Mouse (Mus musculus): ENCODE results near the gene Chchd1. TPM values are rescaled to one million over a fixed set of nuclear protein-coding genes. Genes with fewer than 3 reads are reported as not detected.

The Chchd1 gene
- polyA plus RNA-seq, 1 experiment, result 111 TPM

GRCm38 (mm10) chr14:20658326-20658725 lies 44.5 kb upstream of the Chchd1 start:
- TF ChIP-seq E2F4 (IDR thresholded peaks at IDR 0.05; ENCODE audit: insufficient read depth) (no peak), MYOG (IDR thresholded peaks at IDR 0.05; ENCODE audit: control insufficient read depth in 1 of 3, insufficient read depth in 1 of 3, insufficient read length in 2 of 3, low read depth in 2 of 3) (no peak), MYOD1 (IDR thresholded peaks at IDR 0.05; ENCODE audit: control insufficient read depth in 1 of 3, insufficient read length in 2 of 3, low read depth in 2 of 3) (no peak), POLR2AphosphoS2 (IDR thresholded peaks at IDR 0.05; ENCODE audit: insufficient read length, low read depth) (no peak), TCF12 (IDR thresholded peaks at IDR 0.05; ENCODE audit: insufficient read depth, poor library complexity, severe bottlenecking) (no peak), POLR2A (IDR thresholded peaks at IDR 0.05; ENCODE audit: insufficient read length, low read depth) (no peak), SRF (IDR thresholded peaks at IDR 0.05; ENCODE audit: control insufficient read depth, insufficient read length, low read depth) (no peak), REST (IDR thresholded peaks at IDR 0.05; ENCODE audit: insufficient read depth, insufficient read length) (no peak), TCF3 (IDR thresholded peaks at IDR 0.05; ENCODE audit: insufficient read length, low read depth) (no peak), USF1 (IDR thresholded peaks at IDR 0.05; ENCODE audit: low read depth) (no peak), MAX (IDR thresholded peaks at IDR 0.05; ENCODE audit: low read depth) (no peak)
- H3K4me3 ChIP-seq, result no peak overlapping the region
- no peak overlapping the region for H3ac ChIP-seq (ENCODE audit: control insufficient read depth, insufficient read length)
- H3K27me3 ChIP-seq (ENCODE audit: control insufficient read depth, insufficient read depth, insufficient read length), result no peaks in the 10 kb centered on the region
- H3K4me2 ChIP-seq (ENCODE audit: low read depth), result no peak overlapping the region
- H3K79me2 ChIP-seq (ENCODE audit: control insufficient read depth, insufficient read depth), result peaks cover 11% of the 10 kb centered on the region
- no peaks in the 10 kb centered on the region for H3K36me3 ChIP-seq (ENCODE audit: control insufficient read depth, insufficient read depth)

GRCm38 (mm10) chr14:20658902-20659301 lies 43.9 kb upstream of the Chchd1 start:
- Histone ChIP-seq H3K4me2 (ENCODE audit: low read depth) (no peak overlapping the region), H3ac (ENCODE audit: control insufficient read depth, insufficient read length) (no peak overlapping the region), H3K4me3 (no peak overlapping the region), H3K79me2 (ENCODE audit: control insufficient read depth, insufficient read depth) (peaks cover 17% of the 10 kb centered on the region), H3K27me3 (ENCODE audit: control insufficient read depth, insufficient read depth, insufficient read length) (no peaks in the 10 kb centered on the region), H3K36me3 (ENCODE audit: control insufficient read depth, insufficient read depth) (no peaks in the 10 kb centered on the region)
- TF ChIP-seq CEBPB (IDR thresholded peaks at IDR 0.05; ENCODE audit: insufficient read depth, poor library complexity, severe bottlenecking) (no peak), MAX (IDR thresholded peaks at IDR 0.05; ENCODE audit: low read depth) (no peak), POLR2AphosphoS2 (IDR thresholded peaks at IDR 0.05; ENCODE audit: insufficient read length, low read depth) (peak; percentile 96), REST (IDR thresholded peaks at IDR 0.05; ENCODE audit: insufficient read depth, insufficient read length) (no peak), MYOG (IDR thresholded peaks at IDR 0.05; ENCODE audit: control insufficient read depth in 1 of 3, insufficient read depth in 1 of 3, insufficient read length in 2 of 3, low read depth in 2 of 3) (no peak), MYOD1 (IDR thresholded peaks at IDR 0.05; ENCODE audit: control insufficient read depth in 1 of 3, insufficient read length in 2 of 3, low read depth in 2 of 3) (no peak), USF1 (IDR thresholded peaks at IDR 0.05; ENCODE audit: low read depth) (no peak), POLR2A (IDR thresholded peaks at IDR 0.05; ENCODE audit: insufficient read length, low read depth) (peak; percentile 42)

DNA sequence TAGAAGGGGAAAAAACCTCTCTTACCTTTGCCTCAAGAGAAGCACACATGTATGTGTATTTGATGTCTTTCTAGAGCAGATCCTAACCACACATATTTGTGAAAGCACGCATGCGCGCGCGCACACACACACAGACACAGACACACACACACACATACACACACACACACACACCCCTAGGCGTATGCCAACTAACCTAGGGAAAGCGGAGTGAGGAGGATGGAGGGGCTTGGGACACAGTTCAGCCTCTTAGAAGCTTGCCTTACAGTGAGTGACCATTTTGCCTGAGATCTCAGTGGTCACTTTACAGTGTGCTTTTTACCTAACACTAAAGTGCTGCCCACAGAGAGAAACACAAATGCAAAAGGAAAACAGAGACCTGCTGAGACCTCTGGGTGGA lies 43.1 kb upstream of the Chchd1 start:
- Histone ChIP-seq H3K36me3 (ENCODE audit: control insufficient read depth, insufficient read depth) (no peaks in the 10 kb centered on the region), H3ac (ENCODE audit: control insufficient read depth, insufficient read length) (no peak overlapping the region), H3K4me3 (no peak overlapping the region), H3K4me2 (ENCODE audit: low read depth) (peak overlapping the region; percentile 84), H3K79me2 (ENCODE audit: control insufficient read depth, insufficient read depth) (peaks cover 21% of the 10 kb centered on the region), H3K27me3 (ENCODE audit: control insufficient read depth, insufficient read depth, insufficient read length) (no peaks in the 10 kb centered on the region)
- TF ChIP-seq MYOD1 (IDR thresholded peaks at IDR 0.05; ENCODE audit: control insufficient read depth in 1 of 3, insufficient read length in 2 of 3, low read depth in 2 of 3) (no peak), TCF12 (IDR thresholded peaks at IDR 0.05; ENCODE audit: insufficient read depth, poor library complexity, severe bottlenecking) (no peak), TCF3 (IDR thresholded peaks at IDR 0.05; ENCODE audit: insufficient read length, low read depth) (no peak), REST (IDR thresholded peaks at IDR 0.05; ENCODE audit: insufficient read depth, insufficient read length) (no peak), MYOG (IDR thresholded peaks at IDR 0.05; ENCODE audit: control insufficient read depth in 1 of 3, insufficient read depth in 1 of 3, insufficient read length in 2 of 3, low read depth in 2 of 3) (no peak), POLR2AphosphoS2 (IDR thresholded peaks at IDR 0.05; ENCODE audit: insufficient read length, low read depth) (peak; percentile 86), USF1 (IDR thresholded peaks at IDR 0.05; ENCODE audit: low read depth) (no peak), MAX (IDR thresholded peaks at IDR 0.05; ENCODE audit: low read depth) (no peak), E2F4 (IDR thresholded peaks at IDR 0.05; ENCODE audit: insufficient read depth) (no peak), SRF (IDR thresholded peaks at IDR 0.05; ENCODE audit: control insufficient read depth, insufficient read length, low read depth) (no peak), POLR2A (IDR thresholded peaks at IDR 0.05; ENCODE audit: insufficient read length, low read depth) (peak; percentile 45), CEBPB (IDR thresholded peaks at IDR 0.05; ENCODE audit: insufficient read depth, poor library complexity, severe bottlenecking) (no peak)

- TF ChIP-seq MYOD1 (IDR thresholded peaks at IDR 0.05; ENCODE audit: control insufficient read depth in 1 of 3, insufficient read length in 2 of 3, low read depth in 2 of 3) (peak in 1 of 3 experiments; percentile 16), CEBPB (IDR thresholded peaks at IDR 0.05; ENCODE audit: insufficient read depth, poor library complexity, severe bottlenecking) (no peak), E2F4 (IDR thresholded peaks at IDR 0.05; ENCODE audit: insufficient read depth) (no peak), MYOG (IDR thresholded peaks at IDR 0.05; ENCODE audit: control insufficient read depth in 1 of 3, insufficient read depth in 1 of 3, insufficient read length in 2 of 3, low read depth in 2 of 3) (peak in 1 of 3 experiments; percentile 7), REST (IDR thresholded peaks at IDR 0.05; ENCODE audit: insufficient read depth, insufficient read length) (no peak), MAX (IDR thresholded peaks at IDR 0.05; ENCODE audit: low read depth) (no peak), TCF3 (IDR thresholded peaks at IDR 0.05; ENCODE audit: insufficient read length, low read depth) (no peak), TCF12 (IDR thresholded peaks at IDR 0.05; ENCODE audit: insufficient read depth, poor library complexity, severe bottlenecking) (no peak), SRF (IDR thresholded peaks at IDR 0.05; ENCODE audit: control insufficient read depth, insufficient read length, low read depth) (no peak), POLR2A (IDR thresholded peaks at IDR 0.05; ENCODE audit: insufficient read length, low read depth) (peak; percentile 58), USF1 (IDR thresholded peaks at IDR 0.05; ENCODE audit: low read depth) (no peak), POLR2AphosphoS2 (IDR thresholded peaks at IDR 0.05; ENCODE audit: insufficient read length, low read depth) (peak; percentile 50)
- Histone ChIP-seq H3K4me3 (peak overlapping the region; percentile 46), H3K4me2 (ENCODE audit: low read depth) (peak overlapping the region; percentile 84), H3K27me3 (ENCODE audit: control insufficient read depth, insufficient read depth, insufficient read length) (no peaks in the 10 kb centered on the region), H3ac (ENCODE audit: control insufficient read depth, insufficient read length) (peak overlapping the region; percentile 20), H3K36me3 (ENCODE audit: control insufficient read depth, insufficient read depth) (no peaks in the 10 kb centered on the region), H3K79me2 (ENCODE audit: control insufficient read depth, insufficient read depth) (peaks cover 23% of the 10 kb centered on the region)
Measured at GRCm38 (mm10) chr14:20660827-20661660, 41.8 kb upstream of the Chchd1 start.
